Mouse (Mus musculus): ENCODE results near the gene Chrm4. TPM values are rescaled to one million over a fixed set of nuclear protein-coding genes. Genes with fewer than 3 reads are reported as not detected.
A peak's percentile ranks its signal among the peaks of the same experiment; 100 is the strongest.

The Chrm4 gene
- total RNA-seq, 1 experiment from 2014 or later = not detected

GRCm38 (mm10) chr2:91953825-91954224, 26.8 kb downstream of the Chrm4 start:
- ATAC-seq (replicated peaks in 1 of 2; ENCODE audit: insufficient read depth in 1 of 2, low FRiP score in 2 of 2, low TSS enrichment in 1 of 2, low read depth in 1 of 2, poor library complexity in 2 of 2, severe bottlenecking in 2 of 2) = no peak

GRCm38 (mm10) chr2:91955121-91955591, 28.1 kb downstream of the Chrm4 start:
- no peak for ATAC-seq (replicated peaks in 1 of 2; ENCODE audit: insufficient read depth in 1 of 2, low FRiP score in 2 of 2, low TSS enrichment in 1 of 2, low read depth in 1 of 2, poor library complexity in 2 of 2, severe bottlenecking in 2 of 2)

GRCm38 (mm10) chr2:91955875-91956274, 28.8 kb downstream of the Chrm4 start:
- ATAC-seq (replicated peaks in 1 of 2; ENCODE audit: insufficient read depth in 1 of 2, low FRiP score in 2 of 2, low TSS enrichment in 1 of 2, low read depth in 1 of 2, poor library complexity in 2 of 2, severe bottlenecking in 2 of 2) = no peak

GRCm38 (mm10) chr2:91957096-91957495, 30.0 kb downstream of the Chrm4 start:
- peak; percentile 23 to 30; a peak in 2 of 4 replicates for ATAC-seq (replicated peaks in 1 of 2; ENCODE audit: insufficient read depth in 1 of 2, low FRiP score in 2 of 2, low TSS enrichment in 1 of 2, low read depth in 1 of 2, poor library complexity in 2 of 2, severe bottlenecking in 2 of 2)

GRCm38 (mm10) chr2:91958049-91958448, 31.0 kb downstream of the Chrm4 start:
- no peak for ATAC-seq (replicated peaks in 1 of 2; ENCODE audit: insufficient read depth in 1 of 2, low FRiP score in 2 of 2, low TSS enrichment in 1 of 2, low read depth in 1 of 2, poor library complexity in 2 of 2, severe bottlenecking in 2 of 2)

- peak in 1 of 2 experiments; percentile 27; a peak in 1 of 4 replicates for ATAC-seq (replicated peaks in 1 of 2; ENCODE audit: insufficient read depth in 1 of 2, low FRiP score in 2 of 2, low TSS enrichment in 1 of 2, low read depth in 1 of 2, poor library complexity in 2 of 2, severe bottlenecking in 2 of 2)
Observed at GRCm38 (mm10) chr2:91958701-91959457, 31.8 kb downstream of the Chrm4 start.

GRCm38 (mm10) chr2:91959544-91960410, 32.7 kb downstream of the Chrm4 start:
- ATAC-seq (replicated peaks in 1 of 2; ENCODE audit: insufficient read depth in 1 of 2, low FRiP score in 2 of 2, low TSS enrichment in 1 of 2, low read depth in 1 of 2, poor library complexity in 2 of 2, severe bottlenecking in 2 of 2) = no peak

GRCm38 (mm10) chr2:91960459-91960858, 33.4 kb downstream of the Chrm4 start:
- ATAC-seq (replicated peaks in 1 of 2; ENCODE audit: insufficient read depth in 1 of 2, low FRiP score in 2 of 2, low TSS enrichment in 1 of 2, low read depth in 1 of 2, poor library complexity in 2 of 2, severe bottlenecking in 2 of 2) = no peak

GRCm38 (mm10) chr2:91961901-91962761, 35.1 kb downstream of the Chrm4 start:
- peak in 1 of 2 experiments; percentile 16; a peak in 2 of 4 replicates for ATAC-seq (replicated peaks in 1 of 2; ENCODE audit: insufficient read depth in 1 of 2, low FRiP score in 2 of 2, low TSS enrichment in 1 of 2, low read depth in 1 of 2, poor library complexity in 2 of 2, severe bottlenecking in 2 of 2)

GRCm38 (mm10) chr2:91962864-91963401, 35.9 kb downstream of the Chrm4 start:
- ATAC-seq (replicated peaks in 1 of 2; ENCODE audit: insufficient read depth in 1 of 2, low FRiP score in 2 of 2, low TSS enrichment in 1 of 2, low read depth in 1 of 2, poor library complexity in 2 of 2, severe bottlenecking in 2 of 2) = no peak

GRCm38 (mm10) chr2:91963443-91963932, 36.4 kb downstream of the Chrm4 start:
- peak; percentile 33 to 63 for ATAC-seq (replicated peaks in 1 of 2; ENCODE audit: insufficient read depth in 1 of 2, low FRiP score in 2 of 2, low TSS enrichment in 1 of 2, low read depth in 1 of 2, poor library complexity in 2 of 2, severe bottlenecking in 2 of 2)

GRCm38 (mm10) chr2:91964610-91965204, 37.7 kb downstream of the Chrm4 start:
- ATAC-seq (replicated peaks in 1 of 2; ENCODE audit: insufficient read depth in 1 of 2, low FRiP score in 2 of 2, low TSS enrichment in 1 of 2, low read depth in 1 of 2, poor library complexity in 2 of 2, severe bottlenecking in 2 of 2) = no peak

GRCm38 (mm10) chr2:91965417-91965816, 38.4 kb downstream of the Chrm4 start:
- peak; percentile 56 to 73 for ATAC-seq (replicated peaks in 1 of 2; ENCODE audit: insufficient read depth in 1 of 2, low FRiP score in 2 of 2, low TSS enrichment in 1 of 2, low read depth in 1 of 2, poor library complexity in 2 of 2, severe bottlenecking in 2 of 2)

- no peak for ATAC-seq (replicated peaks in 1 of 2; ENCODE audit: insufficient read depth in 1 of 2, low FRiP score in 2 of 2, low TSS enrichment in 1 of 2, low read depth in 1 of 2, poor library complexity in 2 of 2, severe bottlenecking in 2 of 2)
Observed at GRCm38 (mm10) chr2:91966367-91966766, 39.3 kb downstream of the Chrm4 start.

- no peak for ATAC-seq (replicated peaks in 1 of 2; ENCODE audit: insufficient read depth in 1 of 2, low FRiP score in 2 of 2, low TSS enrichment in 1 of 2, low read depth in 1 of 2, poor library complexity in 2 of 2, severe bottlenecking in 2 of 2)
Observed at GRCm38 (mm10) chr2:91967962-91968361, 40.9 kb downstream of the Chrm4 start.

GRCm38 (mm10) chr2:91971231-91972097, 44.4 kb downstream of the Chrm4 start:
- ATAC-seq (replicated peaks in 1 of 2; ENCODE audit: insufficient read depth in 1 of 2, low FRiP score in 2 of 2, low TSS enrichment in 1 of 2, low read depth in 1 of 2, poor library complexity in 2 of 2, severe bottlenecking in 2 of 2) = peak in 1 of 2 experiments; percentile 34; a peak in 2 of 4 replicates
